Mouse (Mus musculus) embryonic facial prominence, embryonic 13.5 days (tissue): Measurements from ENCODE around the gene Sgcb. TPM values are rescaled to one million over a fixed set of nuclear protein-coding genes. Genes with fewer than 3 reads are reported as not detected.
"Not testable (repeated sequence)": the region's sequence is repeated elsewhere in the genome, so short reads cannot be mapped to it uniquely, and the experiment has no call there.

Experiments
- ATAC-seq: fragments of 200-750 bp; cut with Nextera tagmentation; 2 replicates; pipeline ENCODE4 v1.8.0; 2017; ENCODE audit warnings: low read depth; ENCODE audit not compliant: insufficient number of reproducible peaks, insufficient read depth, low FRiP score, low TSS enrichment
- H3K27ac ChIP-seq: fragments of 300-500 bp; sonication (generic); 2 replicates; pipeline ENCODE4 v1.5.1; 2015; ENCODE audit warnings: moderate library complexity, mild to moderate bottlenecking, inconsistent platforms
- H3K27me3 ChIP-seq: fragments of 300-500 bp; sonication (generic); 2 replicates; pipeline ENCODE4 v1.6.1; 2015; ENCODE audit warnings: mild to moderate bottlenecking, inconsistent platforms
- H3K36me3 ChIP-seq: fragments of 300-500 bp; sonication (generic); 2 replicates; pipeline ENCODE4 v1.6.1; 2015; ENCODE audit warnings: mild to moderate bottlenecking, inconsistent platforms
- H3K4me1 ChIP-seq: fragments of 300-500 bp; sonication (generic); 2 replicates; pipeline ENCODE4 v1.6.1; 2015; ENCODE audit warnings: inconsistent platforms
- H3K4me2 ChIP-seq: fragments of 300-500 bp; sonication (generic); 2 replicates; pipeline ENCODE4 v1.6.1; 2015; ENCODE audit warnings: moderate library complexity, mild to moderate bottlenecking, inconsistent platforms
- H3K4me3 ChIP-seq: fragments of 300-500 bp; sonication (generic); 2 replicates; pipeline ENCODE4 v1.5.1; 2015; ENCODE audit warnings: mild to moderate bottlenecking, inconsistent platforms
- H3K9ac ChIP-seq: fragments of 300-500 bp; sonication (generic); 2 replicates; pipeline ENCODE4 v1.6.1; 2015; ENCODE audit warnings: mild to moderate bottlenecking, inconsistent platforms
- H3K9me3 ChIP-seq: fragments of 300-500 bp; sonication (generic); 2 replicates; pipeline ENCODE4 v1.6.1; 2016; ENCODE audit warnings: inconsistent platforms
- WGBS: fragments of 180-500 bp; shearing (Covaris S2); methylation state at CpG from one replicate; pipeline ENCODE4 v1.1.7; 2015; ENCODE audit warnings: mixed read lengths; 5-methylcytosine and 5-hydroxymethylcytosine counted together
- polyA plus RNA-seq: library from polyadenylated mRNA; unstranded; fragments of >200 nt; fragmentation: Nextera tagmentation; extraction: Ambion mirVana; gene quantifications from 2 replicates; pipeline ENCODE4 v1.2.1, GENCODE M21; 2015

Gene Sgcb
- polyA plus RNA-seq, 1 experiment from 2014 or later, result 32.7 TPM

DNA sequence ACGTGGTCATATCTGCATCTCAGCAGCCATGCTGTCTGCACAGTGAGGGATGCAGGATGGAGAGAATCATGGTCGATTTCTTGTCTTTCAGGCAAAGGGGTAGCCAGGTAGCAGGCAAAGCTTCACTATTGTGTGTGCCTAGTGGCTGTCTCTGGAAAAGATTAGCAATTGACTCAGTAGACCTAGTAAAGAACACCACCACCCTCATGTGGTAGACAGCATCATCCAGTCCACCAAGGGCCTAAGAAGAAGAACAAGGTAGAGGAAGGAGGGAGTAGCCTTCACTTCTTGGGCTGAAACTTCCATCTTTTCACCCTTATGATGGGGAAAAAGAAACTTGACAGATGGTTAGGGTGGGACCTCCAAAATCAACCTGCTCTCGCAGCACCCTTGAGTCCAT, 44.7 kb downstream of the Sgcb start:
- Histone ChIP-seq H3K4me3 (no peak overlapping the region), H3K27me3 (no peaks in the 10 kb centered on the region), H3K27ac (no peak overlapping the region), H3K4me1 (no peaks in the 10 kb centered on the region), H3K9me3 (no peaks in the 10 kb centered on the region), H3K4me2 (no peak overlapping the region), H3K36me3 (no peaks in the 10 kb centered on the region), H3K9ac (no peak overlapping the region)
- no peak for ATAC-seq
- 82% methylated on average over 3 of the region's 3 CpGs for WGBS

DNA sequence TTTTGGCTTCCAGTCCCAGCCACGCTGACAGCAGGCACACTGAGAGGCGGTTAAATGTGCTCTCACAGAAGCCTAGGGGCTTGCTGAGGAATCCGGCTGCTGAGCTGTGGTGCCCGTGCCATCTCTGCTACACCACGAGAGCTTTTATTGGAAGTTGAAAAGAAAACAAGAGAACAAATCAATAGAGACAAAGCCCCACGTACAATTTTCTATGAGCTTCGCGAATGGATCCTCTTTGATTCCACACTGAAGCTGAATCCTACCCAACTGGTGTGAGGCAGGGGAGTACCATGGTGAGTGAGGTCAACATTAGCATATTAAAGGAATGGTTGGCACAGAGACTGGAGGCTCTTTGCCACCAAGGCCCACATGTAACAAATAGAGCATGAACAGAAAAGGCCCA, 46.2 kb downstream of the Sgcb start:
- no peaks in the 10 kb centered on the region for H3K36me3 ChIP-seq
- no peak overlapping the region for H3K4me3 ChIP-seq
- no peak overlapping the region for H3K9ac ChIP-seq
- no peaks in the 10 kb centered on the region for H3K9me3 ChIP-seq
- no peak overlapping the region for H3K4me2 ChIP-seq
- WGBS, result 56% methylated on average over 8 of the region's 8 CpGs
- no peaks in the 10 kb centered on the region for H3K4me1 ChIP-seq
- H3K27ac ChIP-seq, result no peak overlapping the region
- H3K27me3 ChIP-seq, result no peaks in the 10 kb centered on the region
- no peak for ATAC-seq

DNA sequence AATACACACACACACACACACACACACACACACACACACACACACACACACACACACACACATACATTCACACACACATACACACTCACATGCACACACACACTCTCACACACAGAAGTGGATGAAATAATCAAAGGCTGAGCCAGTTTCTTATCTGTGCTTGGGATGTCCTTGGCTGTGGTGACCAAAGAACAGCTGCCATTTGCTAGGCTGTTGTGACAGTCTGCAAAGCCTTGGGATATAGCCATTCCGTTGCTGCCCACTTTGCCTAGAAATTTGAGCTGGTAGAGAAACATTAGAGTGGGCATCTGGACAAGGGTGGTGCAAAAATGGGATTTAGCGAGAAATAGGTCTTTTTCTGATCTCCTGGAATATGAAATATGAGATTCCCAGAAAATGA, 47.6 kb downstream of the Sgcb start:
- Histone ChIP-seq H3K4me3 (no peak overlapping the region), H3K27ac (no peak overlapping the region), H3K27me3 (no peaks in the 10 kb centered on the region), H3K4me2 (no peak overlapping the region), H3K9me3 (no peaks in the 10 kb centered on the region), H3K9ac (no peak overlapping the region), H3K36me3 (no peaks in the 10 kb centered on the region), H3K4me1 (no peaks in the 10 kb centered on the region)
- ATAC-seq, result no peak
- 49% methylated on average over 2 of the region's 2 CpGs for WGBS

DNA sequence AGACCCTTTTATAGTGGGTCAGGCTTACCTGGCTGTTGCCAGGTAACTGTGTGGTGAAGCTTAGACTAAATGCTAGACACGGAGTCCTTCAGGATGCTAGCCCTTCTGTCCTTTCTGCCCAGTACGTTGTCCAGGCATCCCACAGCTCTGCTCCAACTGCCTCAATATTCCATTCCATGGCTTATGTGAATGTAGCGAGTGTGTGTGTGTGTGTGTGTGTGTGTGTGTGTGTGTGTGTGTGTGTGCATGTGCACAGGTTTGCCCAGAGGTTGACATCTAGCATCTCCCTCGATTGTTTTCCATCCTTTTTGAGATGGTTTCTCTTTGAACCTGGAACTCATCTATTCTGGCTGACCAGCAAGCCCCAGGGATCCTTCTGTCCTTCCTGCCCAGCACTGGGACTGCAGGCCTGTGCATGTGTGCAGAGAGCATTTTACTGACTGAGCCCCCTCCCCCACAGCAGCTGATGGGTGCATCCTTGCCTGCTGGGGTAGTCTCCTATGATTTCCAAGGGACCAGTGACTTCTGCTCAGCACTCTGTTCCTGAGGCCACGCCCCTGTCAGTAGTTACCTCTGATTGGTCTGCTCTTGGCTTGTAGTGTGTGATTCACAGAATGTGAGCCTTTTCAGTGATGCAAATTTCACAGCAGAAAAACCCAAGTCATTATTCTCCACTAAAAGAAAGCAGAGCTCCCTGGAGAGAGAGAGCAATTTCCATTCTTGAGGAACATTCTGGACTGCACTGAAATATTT, 48.5 kb downstream of the Sgcb start:
- Histone ChIP-seq H3K9me3 (no peaks in the 10 kb centered on the region), H3K27me3 (no peaks in the 10 kb centered on the region), H3K4me2 (no peak overlapping the region), H3K27ac (no peak overlapping the region), H3K9ac (no peak overlapping the region), H3K4me1 (no peaks in the 10 kb centered on the region), H3K36me3 (no peaks in the 10 kb centered on the region), H3K4me3 (no peak overlapping the region)
- 62% methylated on average over 5 of the region's 5 CpGs for WGBS
- ATAC-seq, result no peak

DNA sequence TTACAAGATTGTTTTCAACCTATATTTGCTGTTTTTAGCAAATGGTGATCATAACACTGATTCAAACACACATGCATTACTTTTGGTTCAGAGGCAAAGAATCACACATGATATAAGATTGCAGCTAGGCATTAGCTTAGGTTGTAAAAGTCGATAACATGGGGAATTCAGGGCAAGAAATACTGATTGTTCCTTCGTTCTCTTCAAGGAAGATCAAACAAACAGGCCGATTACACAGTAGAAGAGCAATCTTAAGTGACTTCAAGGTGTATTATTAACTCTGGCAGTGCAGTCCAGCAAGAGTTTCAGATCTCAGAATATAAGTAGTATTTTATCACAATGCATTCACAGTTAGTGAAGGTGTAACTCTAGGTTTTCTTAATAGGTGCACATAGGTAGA, 60.5 kb downstream of the Sgcb start:
- Histone ChIP-seq H3K9me3 (no peaks in the 10 kb centered on the region), H3K9ac (no peak overlapping the region), H3K27ac (no peak overlapping the region), H3K4me2 (no peak overlapping the region), H3K27me3 (no peaks in the 10 kb centered on the region), H3K4me3 (no peak overlapping the region), H3K4me1 (peaks cover 9% of the 10 kb centered on the region), H3K36me3 (no peaks in the 10 kb centered on the region)
- no peak for ATAC-seq
- 72% methylated on average over 3 of the region's 3 CpGs for WGBS

DNA sequence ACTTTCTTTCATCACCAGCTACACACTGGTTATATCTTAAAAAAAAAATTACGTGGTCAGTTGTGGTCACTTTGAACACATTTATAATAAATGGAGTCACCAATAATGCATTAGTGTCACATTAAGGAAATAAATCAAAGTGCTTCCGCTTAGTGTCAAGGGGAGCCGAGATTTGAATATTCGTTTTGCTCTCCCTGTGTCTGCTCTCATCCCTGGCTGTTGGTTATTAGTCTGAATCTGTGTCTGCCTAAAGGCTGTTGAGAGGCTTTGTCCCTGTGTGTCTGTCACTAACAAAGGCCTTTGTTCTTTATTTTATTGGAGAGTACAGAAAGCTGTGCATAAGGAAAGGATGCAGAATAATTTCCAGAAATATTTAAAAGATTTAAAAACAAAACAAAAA, 61.0 kb downstream of the Sgcb start:
- no peak overlapping the region for H3K27ac ChIP-seq
- ATAC-seq, result no peak
- H3K4me2 ChIP-seq, result no peak overlapping the region
- H3K27me3 ChIP-seq, result no peaks in the 10 kb centered on the region
- no peak overlapping the region for H3K9ac ChIP-seq
- peaks cover 9% of the 10 kb centered on the region for H3K4me1 ChIP-seq
- H3K4me3 ChIP-seq, result no peak overlapping the region
- 73% methylated on average over 4 of the region's 4 CpGs for WGBS
- no peaks in the 10 kb centered on the region for H3K9me3 ChIP-seq
- H3K36me3 ChIP-seq, result no peaks in the 10 kb centered on the region

DNA sequence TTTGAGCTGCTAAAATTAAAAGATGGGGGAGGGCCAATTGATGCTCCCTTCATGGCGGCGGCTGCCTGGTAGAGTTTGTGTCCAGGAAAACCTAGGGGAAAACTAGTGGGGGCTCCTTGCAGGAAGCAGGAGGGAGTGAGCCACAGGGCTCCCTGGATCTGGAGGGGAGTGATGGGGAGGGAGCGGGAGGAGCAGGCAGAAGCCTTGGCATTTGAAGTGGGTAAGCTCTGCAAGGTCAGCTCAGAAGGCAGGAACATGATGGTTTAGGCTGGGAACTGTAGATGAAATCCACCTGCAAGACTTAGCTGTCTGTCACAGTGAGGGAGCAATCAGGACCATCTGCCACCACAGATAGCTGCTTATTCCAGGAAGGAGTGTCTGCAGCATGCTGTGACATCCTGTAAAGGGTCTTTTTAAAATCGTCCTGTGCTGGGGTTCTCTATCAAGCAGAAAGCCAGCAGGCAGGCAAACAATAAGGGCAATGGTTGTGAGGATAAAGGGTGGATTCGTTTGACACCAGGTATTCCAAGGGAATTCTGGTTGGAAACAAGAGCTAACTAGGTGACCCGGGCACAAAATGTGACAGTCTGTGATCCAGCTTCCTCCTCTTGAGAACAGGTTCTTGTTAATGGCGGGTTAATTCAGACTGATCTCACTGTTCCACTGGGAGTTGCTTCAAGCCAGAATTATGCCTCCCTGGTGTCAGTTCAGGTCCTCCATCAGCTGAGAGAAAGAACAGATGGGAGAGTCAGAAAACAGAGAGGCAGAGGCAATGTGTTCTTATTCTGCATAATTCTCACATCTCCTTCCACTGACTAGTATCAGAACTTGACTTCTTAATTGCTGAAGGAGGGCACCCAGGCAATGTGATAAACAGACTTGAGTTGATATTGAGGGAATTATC, 62.1 kb downstream of the Sgcb start:
- no peak overlapping the region for H3K4me3 ChIP-seq
- no peaks in the 10 kb centered on the region for H3K27me3 ChIP-seq
- H3K9me3 ChIP-seq, result no peaks in the 10 kb centered on the region
- 25% methylated on average over 7 of the region's 7 CpGs for WGBS
- ATAC-seq, result no peak
- H3K27ac ChIP-seq, result peak overlapping the region; percentile 74; the same call in 1 of the 2 replicates
- no peak overlapping the region for H3K9ac ChIP-seq
- no peaks in the 10 kb centered on the region for H3K36me3 ChIP-seq
- no peak overlapping the region for H3K4me2 ChIP-seq
- peaks cover 9% of the 10 kb centered on the region for H3K4me1 ChIP-seq

DNA sequence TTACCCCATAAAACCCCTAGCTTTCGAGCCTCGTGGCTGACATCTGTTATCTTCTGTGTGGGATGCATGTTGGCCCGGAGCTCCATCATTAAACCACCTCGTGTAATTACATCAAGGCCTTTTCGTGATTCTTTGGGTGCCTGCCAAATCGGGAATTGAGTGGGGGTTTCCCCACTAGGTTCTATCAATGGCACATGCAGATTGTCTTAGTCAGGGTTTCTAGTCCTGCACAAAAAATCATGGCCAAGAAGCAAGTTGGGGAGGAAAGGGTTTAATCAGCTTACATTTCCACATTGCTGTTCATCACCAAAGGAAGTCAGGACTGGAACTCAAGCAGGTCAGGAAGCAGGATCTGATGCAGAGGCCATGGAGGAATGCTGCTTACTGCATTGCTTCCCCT, 63.6 kb downstream of the Sgcb start:
- H3K4me1 ChIP-seq, H3K27me3 ChIP-seq, H3K4me3 ChIP-seq, H3K36me3 ChIP-seq, H3K9ac ChIP-seq, H3K4me2 ChIP-seq, H3K9me3 ChIP-seq, ATAC-seq: not testable (repeated sequence)
- peak overlapping the region; percentile 39; the same call in 1 of the 2 replicates for H3K27ac ChIP-seq
- 67% methylated on average over 6 of the region's 6 CpGs for WGBS

Other genes with a start within 250 kb of the Sgcb start
- gene Cwh43, start 241.7 kb downstream of the Sgcb start, polyA plus RNA-seq, result 0.15 and 0.48 TPM in 2 replicates
- 28.6 and 30.8 TPM in 2 replicates for gene Dcun1d4, start 166.8 kb downstream of the Sgcb start, polyA plus RNA-seq
- not detected in 2 replicates for gene Lrrc66, start 15.3 kb downstream of the Sgcb start, polyA plus RNA-seq
- 0.21 TPM in 1 of 2 replicates, not detected in the other for gene Spata18, start 3.6 kb upstream of the Sgcb start, polyA plus RNA-seq